Mouse (Mus musculus) hindbrain, embryonic 11.5 days (tissue): ENCODE data around the gene Nudcd3. TPM values are rescaled to one million over a fixed set of nuclear protein-coding genes. Genes with fewer than 3 reads are reported as not detected.

ENCODE experiments used
- ATAC-seq: fragments of 200-750 bp; cut with Nextera tagmentation; 2 replicates; pipeline ENCODE4 v1.8.0; 2017; ENCODE audit warnings: mild to moderate bottlenecking, moderate TSS enrichment, moderate library complexity; ENCODE audit not compliant: low FRiP score
- DNase-seq: peaks from one replicate; pipeline ENCODE4 v3.0.0-alpha.2; 2015; ENCODE audit warnings: low spot score
- H3K27ac ChIP-seq: fragments of 300-500 bp; sonication (generic); 2 replicates; pipeline ENCODE4 v1.5.1; 2014; ENCODE audit warnings: mild to moderate bottlenecking, low read depth, low read length
- H3K27me3 ChIP-seq: fragments of 300-500 bp; sonication (generic); 2 replicates; pipeline ENCODE4 v1.6.1; 2014; ENCODE audit warnings: mild to moderate bottlenecking, low read length, moderate library complexity, mixed read lengths; ENCODE audit not compliant: control insufficient read depth, insufficient read depth
- H3K36me3 ChIP-seq: fragments of 300-500 bp; sonication (generic); 2 replicates; pipeline ENCODE4 v1.6.1; 2014; ENCODE audit warnings: mild to moderate bottlenecking, low read length, moderate library complexity, mixed read lengths; ENCODE audit not compliant: control insufficient read depth, insufficient read depth
- H3K4me1 ChIP-seq: fragments of 300-500 bp; sonication (generic); replicated peaks from 2 replicates; pipeline ENCODE4 v1.6.1; 2014; ENCODE audit warnings: low read length, mixed read lengths; ENCODE audit not compliant: control insufficient read depth, insufficient read depth
- H3K4me2 ChIP-seq: fragments of 300-500 bp; sonication (generic); replicated peaks from 2 replicates; pipeline ENCODE4 v1.6.1; 2014; ENCODE audit warnings: mild to moderate bottlenecking, low read depth, low read length
- H3K4me3 ChIP-seq: fragments of 300-500 bp; sonication (generic); 2 replicates; pipeline ENCODE4 v1.5.1; 2014; ENCODE audit warnings: low read depth, low read length
- H3K9ac ChIP-seq: fragments of 300-500 bp; sonication (generic); 2 replicates; pipeline ENCODE4 v1.6.1; 2014; ENCODE audit warnings: low read depth, low read length
- H3K9me3 ChIP-seq: fragments of 300-500 bp; sonication (generic); 2 replicates; pipeline ENCODE4 v1.6.1; 2016; ENCODE audit warnings: low read length; ENCODE audit not compliant: control insufficient read depth
- WGBS: fragments of 180-500 bp; shearing (Covaris S2); extraction: QIAGEN DNeasy Blood & Tissue Kit; methylation state at CpG from one replicate; pipeline ENCODE4 v1.1.7; 2014; 5-methylcytosine and 5-hydroxymethylcytosine counted together
- polyA plus RNA-seq: library from polyadenylated mRNA; unstranded; fragments of >200 nt; fragmentation: Nextera tagmentation; extraction: Ambion mirVana; gene quantifications from 2 replicates; pipeline ENCODE4 v1.2.1, GENCODE M21; 2014

The Nudcd3 gene
- polyA plus RNA-seq, 1 experiment from 2014 or later, result 40.8 TPM

DNA sequence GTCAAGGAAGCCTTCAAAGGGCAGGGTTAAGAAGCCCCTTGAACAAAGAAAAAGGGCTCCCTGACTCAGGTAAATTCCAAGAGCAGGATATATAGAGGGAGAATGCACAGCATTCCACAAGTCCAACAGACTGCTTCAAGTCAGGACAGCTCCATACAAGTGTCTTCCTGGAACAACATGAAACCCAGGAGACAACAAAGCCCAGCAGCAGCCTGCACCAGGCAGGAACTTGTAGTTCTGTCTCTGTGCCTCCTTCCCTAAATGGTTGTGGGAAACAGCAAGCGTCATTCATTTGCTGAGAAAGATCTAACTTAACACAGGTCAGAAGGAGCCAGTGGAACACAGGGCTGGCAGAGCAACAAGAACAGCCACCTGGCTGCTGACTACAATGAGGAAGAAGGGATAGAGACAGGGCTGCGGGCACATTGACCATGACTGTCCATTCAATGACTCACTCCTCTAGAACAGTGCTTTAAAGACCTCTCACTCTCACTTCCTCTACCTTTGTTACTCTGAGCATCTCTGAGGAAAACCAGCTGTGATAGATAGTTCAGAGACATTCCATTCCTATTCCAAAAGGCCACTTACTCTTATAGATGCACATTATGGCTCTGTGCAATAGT, 31.1 kb downstream of the Nudcd3 start:
- no peak for ATAC-seq
- Histone ChIP-seq H3K36me3 (no peaks in the 10 kb centered on the region), H3K27me3 (no peaks in the 10 kb centered on the region), H3K4me1 (no peaks in the 10 kb centered on the region), H3K9me3 (no peaks in the 10 kb centered on the region), H3K27ac (no peak overlapping the region), H3K9ac (no peak overlapping the region), H3K4me2 (no peak overlapping the region), H3K4me3 (no peak overlapping the region)
- no peak for DNase-seq
- 98% methylated on average over 2 of the region's 2 CpGs for WGBS

DNA sequence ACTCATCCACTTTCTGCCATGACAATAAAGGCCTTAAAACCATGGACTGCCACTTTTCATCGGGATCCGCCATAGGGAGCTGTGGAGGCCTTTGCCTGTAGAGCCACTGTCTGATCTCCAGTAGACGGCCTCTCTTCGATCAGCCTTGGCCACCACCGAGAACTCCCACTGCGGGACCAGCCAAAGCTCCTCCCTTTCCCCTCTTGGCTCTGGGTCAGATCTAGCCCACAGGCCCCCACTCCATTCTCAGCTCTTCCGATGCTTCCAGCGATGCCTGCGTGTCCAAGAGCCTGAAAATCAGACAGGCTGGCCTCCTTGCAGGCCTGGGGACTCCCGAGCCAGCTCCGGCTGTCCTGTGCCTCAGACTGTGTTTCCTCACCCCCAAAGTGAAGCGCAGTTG, 33.9 kb downstream of the Nudcd3 start:
- 96% methylated on average over 12 of the region's 12 CpGs for WGBS

GRCm38 (mm10) chr11:6165391-6166081, 34.7 kb downstream of the Nudcd3 start:
- 95% methylated on average over 7 of the region's 7 CpGs for WGBS
- Histone ChIP-seq H3K4me3 (no peak overlapping the region), H3K4me1 (no peaks in the 10 kb centered on the region), H3K27me3 (no peaks in the 10 kb centered on the region), H3K4me2 (no peak overlapping the region), H3K9me3 (no peaks in the 10 kb centered on the region), H3K27ac (no peak overlapping the region), H3K36me3 (no peaks in the 10 kb centered on the region), H3K9ac (no peak overlapping the region)
- no peak for ATAC-seq
- no peak for DNase-seq

More for the DNA sequence above, 33.9 kb downstream of the Nudcd3 start:
- Histone ChIP-seq H3K4me1 (no peaks in the 10 kb centered on the region), H3K27me3 (no peaks in the 10 kb centered on the region), H3K4me3 (no peak overlapping the region), H3K36me3 (no peaks in the 10 kb centered on the region), H3K9ac (no peak overlapping the region), H3K4me2 (no peak overlapping the region), H3K9me3 (no peaks in the 10 kb centered on the region), H3K27ac (no peak overlapping the region)
- DNase-seq (no peak), ATAC-seq (no peak)

- no peak overlapping the region for H3K9ac ChIP-seq
- no peaks in the 10 kb centered on the region for H3K4me1 ChIP-seq
- H3K9me3 ChIP-seq, result no peaks in the 10 kb centered on the region
- ATAC-seq (no peak), DNase-seq (no peak)
- 92% methylated on average over 7 of the region's 7 CpGs for WGBS
- no peak overlapping the region for H3K27ac ChIP-seq
- H3K27me3 ChIP-seq, result no peaks in the 10 kb centered on the region
- no peak overlapping the region for H3K4me2 ChIP-seq
- H3K4me3 ChIP-seq, result no peak overlapping the region
- no peaks in the 10 kb centered on the region for H3K36me3 ChIP-seq
These were observed 35.4 kb downstream of the Nudcd3 start for GRCm38 (mm10) chr11:6164781-6165180.

- no peak overlapping the region for H3K4me3 ChIP-seq
- 89% methylated on average over 12 of the region's 12 CpGs for whole genome bisulfite sequencing
- H3K4me2 ChIP-seq, result no peak overlapping the region
- no peaks in the 10 kb centered on the region for H3K9me3 ChIP-seq
- DNase-seq (no peak), ATAC-seq (no peak)
- no peaks in the 10 kb centered on the region for H3K4me1 ChIP-seq
- H3K27ac ChIP-seq, result no peak overlapping the region
- no peaks in the 10 kb centered on the region for H3K36me3 ChIP-seq
- no peaks in the 10 kb centered on the region for H3K27me3 ChIP-seq
- H3K9ac ChIP-seq, result no peak overlapping the region
These were observed 36.5 kb downstream of the Nudcd3 start for GRCm38 (mm10) chr11:6163706-6164105.

GRCm38 (mm10) chr11:6163062-6163461, 37.2 kb downstream of the Nudcd3 start:
- DNase-seq, result no peak
- Histone ChIP-seq H3K9ac (no peak overlapping the region), H3K36me3 (no peaks in the 10 kb centered on the region), H3K4me3 (no peak overlapping the region), H3K4me2 (no peak overlapping the region), H3K4me1 (no peaks in the 10 kb centered on the region), H3K9me3 (no peaks in the 10 kb centered on the region), H3K27ac (no peak overlapping the region), H3K27me3 (no peaks in the 10 kb centered on the region)
- WGBS, result 97% methylated on average over 3 of the region's 3 CpGs
- no peak for ATAC-seq

GRCm38 (mm10) chr11:6161549-6161948, 38.7 kb downstream of the Nudcd3 start:
- H3K4me3 ChIP-seq, result no peak overlapping the region
- DNase-seq, result no peak

GRCm38 (mm10) chr11:6160663-6161271, 39.4 kb downstream of the Nudcd3 start:
- 92% methylated on average over 3 of the region's 3 CpGs for WGBS
- H3K27ac ChIP-seq, result no peak overlapping the region
- H3K4me3 ChIP-seq, result no peak overlapping the region
- no peak overlapping the region for H3K4me2 ChIP-seq
- H3K27me3 ChIP-seq, result no peaks in the 10 kb centered on the region
- H3K36me3 ChIP-seq, result no peaks in the 10 kb centered on the region
- no peaks in the 10 kb centered on the region for H3K9me3 ChIP-seq
- H3K4me1 ChIP-seq, result no peaks in the 10 kb centered on the region
- no peak for ATAC-seq
- no peak overlapping the region for H3K9ac ChIP-seq
- no peak for DNase-seq

More at GRCm38 (mm10) chr11:6161549-6161948, 38.7 kb downstream of the Nudcd3 start:
- Histone ChIP-seq H3K36me3 (no peaks in the 10 kb centered on the region), H3K4me1 (no peaks in the 10 kb centered on the region), H3K27ac (no peak overlapping the region), H3K27me3 (no peaks in the 10 kb centered on the region), H3K9ac (no peak overlapping the region), H3K9me3 (no peaks in the 10 kb centered on the region), H3K4me2 (no peak overlapping the region)
- no peak for ATAC-seq
